Mouse (Mus musculus) erythroblast, embryonic 14.5 days (primary cell): ENCODE results near the gene Cpt2.

Source experiments
- GATA1 ChIP-seq: IDR thresholded peaks from 2 replicates; pipeline ENCODE4 v1.6.1; 2012; ENCODE audit warnings: low read length, inconsistent platforms, mixed read lengths
- TAL1 ChIP-seq: IDR thresholded peaks from 3 replicates; pipeline ENCODE4 v1.6.1; 2012; ENCODE audit warnings: low read length, inconsistent platforms, mixed read lengths

- TF ChIP-seq TAL1 (no peak), GATA1 (no peak)
Observed at GRCm38 (mm10) chr4:107942741-107943140, 19.3 kb upstream of the Cpt2 start.
